Mouse (Mus musculus) heart, embryonic 11.5 days (tissue): ENCODE results near the gene Sp3. TPM values are rescaled to one million over a fixed set of nuclear protein-coding genes. Genes with fewer than 3 reads are reported as not detected.
A peak's percentile ranks its signal among the peaks of the same experiment; 100 is the strongest.

Source experiments
- ATAC-seq: fragments of 200-750 bp; cut with Nextera tagmentation; replicated peaks from 2 replicates; pipeline ENCODE4 v1.8.0; 2017; ENCODE audit warnings: moderate library complexity; ENCODE audit not compliant: insufficient number of reproducible peaks, low FRiP score, low TSS enrichment
- H3K27ac ChIP-seq: fragments of 300-500 bp; sonication (generic); 2 replicates; pipeline ENCODE4 v1.5.1; 2014; ENCODE audit warnings: mild to moderate bottlenecking, low read depth, low read length
- H3K27me3 ChIP-seq: fragments of 300-500 bp; sonication (generic); 2 replicates; pipeline ENCODE4 v1.6.1; 2014; ENCODE audit warnings: mild to moderate bottlenecking, low read length, mixed read lengths; ENCODE audit not compliant: control insufficient read depth, insufficient read depth
- H3K36me3 ChIP-seq: fragments of 300-500 bp; sonication (generic); 2 replicates; pipeline ENCODE4 v1.6.1; 2014; ENCODE audit warnings: mild to moderate bottlenecking, low read length, moderate library complexity, mixed read lengths; ENCODE audit not compliant: control insufficient read depth, insufficient read depth
- H3K4me1 ChIP-seq: fragments of 300-500 bp; sonication (generic); 2 replicates; pipeline ENCODE4 v1.6.1; 2014; ENCODE audit warnings: low read length; ENCODE audit not compliant: control insufficient read depth, insufficient read depth
- H3K4me2 ChIP-seq: fragments of 300-500 bp; sonication (generic); 2 replicates; pipeline ENCODE4 v1.6.1; 2014; ENCODE audit warnings: mild to moderate bottlenecking, moderate library complexity
- H3K4me3 ChIP-seq: fragments of 300-500 bp; sonication (generic); 2 replicates; pipeline ENCODE4 v1.5.1; 2014; ENCODE audit warnings: low read depth, low read length
- H3K9ac ChIP-seq: fragments of 300-500 bp; sonication (generic); 2 replicates; pipeline ENCODE4 v1.6.1; 2014; ENCODE audit warnings: mild to moderate bottlenecking, low read depth, low read length, moderate library complexity
- H3K9me3 ChIP-seq: fragments of 300-500 bp; sonication (generic); replicated peaks from 2 replicates; pipeline ENCODE4 v1.6.1; 2016; ENCODE audit warnings: low read length; ENCODE audit not compliant: control insufficient read depth
- WGBS: fragments of 180-500 bp; shearing (Covaris S2); extraction: QIAGEN DNeasy Blood & Tissue Kit; methylation state at CpG from one replicate; pipeline ENCODE4 v1.1.7; 2014; ENCODE audit not compliant: insufficient replicate concordance; 5-methylcytosine and 5-hydroxymethylcytosine counted together
- polyA plus RNA-seq: library from polyadenylated mRNA; unstranded; fragments of >200 nt; fragmentation: Nextera tagmentation; extraction: Ambion mirVana; gene quantifications from 2 replicates; pipeline ENCODE4 v1.2.1, GENCODE M21; 2014

Sp3 gene
- polyA plus RNA-seq, 1 experiment from 2014 or later, result 40.2 TPM

DNA sequence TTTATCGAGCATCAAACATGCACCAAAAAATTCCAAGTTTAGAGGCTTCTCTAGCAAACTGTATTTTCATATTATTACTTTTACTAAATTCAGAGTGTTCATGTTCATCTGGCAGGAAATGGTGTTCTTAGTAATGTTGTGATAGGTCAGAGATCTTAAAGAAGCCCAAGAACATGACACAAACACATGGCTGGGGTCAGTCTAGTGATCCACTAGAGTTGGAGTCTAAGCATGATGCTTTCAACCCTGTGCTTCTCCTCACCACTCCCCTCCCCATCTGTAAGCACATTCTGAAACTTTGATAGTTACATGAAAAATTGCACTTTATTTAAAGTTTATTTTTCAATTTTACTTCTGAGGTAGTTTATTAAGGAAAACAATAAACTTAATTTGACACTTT is 3.0 kb downstream of the Sp3 start:
- H3K4me1 ChIP-seq, result peaks cover 8% of the 10 kb centered on the region; the same call in 1 of the 2 replicates
- H3K36me3 ChIP-seq, result no peaks in the 10 kb centered on the region
- H3K27ac ChIP-seq, result no peak overlapping the region
- peak overlapping the region; percentile 28 for H3K4me3 ChIP-seq
- H3K27me3 ChIP-seq, result no peaks in the 10 kb centered on the region
- H3K4me2 ChIP-seq, result peak overlapping the region; percentile 61
- 83% methylated on average over 1 of the region's 1 CpGs for WGBS
- ATAC-seq, result no peak
- no peaks in the 10 kb centered on the region for H3K9me3 ChIP-seq
- H3K9ac ChIP-seq, result no peak overlapping the region

- H3K4me3 ChIP-seq, result no peak overlapping the region
- peaks cover 8% of the 10 kb centered on the region; the same call in 1 of the 2 replicates for H3K4me1 ChIP-seq
- H3K36me3 ChIP-seq, result peaks cover 3% of the 10 kb centered on the region
- no peak for ATAC-seq
- H3K27ac ChIP-seq, result no peak overlapping the region
- H3K9ac ChIP-seq, result no peak overlapping the region
- no peak overlapping the region; the same call in 1 of the 2 replicates for H3K4me2 ChIP-seq
- no peaks in the 10 kb centered on the region for H3K27me3 ChIP-seq
- no peaks in the 10 kb centered on the region for H3K9me3 ChIP-seq
Observed at GRCm38 (mm10) chr2:72976036-72976435, 4.2 kb downstream of the Sp3 start.

GRCm38 (mm10) chr2:72970831-72971230 is 9.4 kb downstream of the Sp3 start:
- H3K4me2 ChIP-seq, result no peak overlapping the region
- H3K27ac ChIP-seq, result no peak overlapping the region
- no peak overlapping the region for H3K4me3 ChIP-seq
- H3K27me3 ChIP-seq, result no peaks in the 10 kb centered on the region
- no peaks in the 10 kb centered on the region; the same call in 1 of the 2 replicates for H3K4me1 ChIP-seq
- 87% methylated on average over 6 of the region's 6 CpGs for WGBS
- no peak overlapping the region for H3K9ac ChIP-seq
- no peaks in the 10 kb centered on the region for H3K9me3 ChIP-seq
- no peak for ATAC-seq
- H3K36me3 ChIP-seq, result peaks cover 17% of the 10 kb centered on the region

GRCm38 (mm10) chr2:72970302-72970701 is 9.9 kb downstream of the Sp3 start:
- Histone ChIP-seq H3K4me3 (no peak overlapping the region), H3K4me1 (no peaks in the 10 kb centered on the region), H3K9me3 (no peaks in the 10 kb centered on the region), H3K4me2 (no peak overlapping the region), H3K27me3 (no peaks in the 10 kb centered on the region), H3K9ac (no peak overlapping the region), H3K36me3 (peaks cover 17% of the 10 kb centered on the region), H3K27ac (no peak overlapping the region)
- 91% methylated on average over 4 of the region's 4 CpGs for WGBS
- ATAC-seq, result no peak

- Histone ChIP-seq H3K27ac (no peak overlapping the region), H3K4me2 (no peak overlapping the region), H3K9ac (no peak overlapping the region), H3K9me3 (no peaks in the 10 kb centered on the region), H3K27me3 (no peaks in the 10 kb centered on the region), H3K4me3 (no peak overlapping the region), H3K36me3 (peaks cover 17% of the 10 kb centered on the region), H3K4me1 (no peaks in the 10 kb centered on the region)
- ATAC-seq, result no peak
- WGBS, result 89% methylated on average over 1 of the region's 1 CpGs
Observed at GRCm38 (mm10) chr2:72968536-72968935, 11.7 kb downstream of the Sp3 start.

DNA sequence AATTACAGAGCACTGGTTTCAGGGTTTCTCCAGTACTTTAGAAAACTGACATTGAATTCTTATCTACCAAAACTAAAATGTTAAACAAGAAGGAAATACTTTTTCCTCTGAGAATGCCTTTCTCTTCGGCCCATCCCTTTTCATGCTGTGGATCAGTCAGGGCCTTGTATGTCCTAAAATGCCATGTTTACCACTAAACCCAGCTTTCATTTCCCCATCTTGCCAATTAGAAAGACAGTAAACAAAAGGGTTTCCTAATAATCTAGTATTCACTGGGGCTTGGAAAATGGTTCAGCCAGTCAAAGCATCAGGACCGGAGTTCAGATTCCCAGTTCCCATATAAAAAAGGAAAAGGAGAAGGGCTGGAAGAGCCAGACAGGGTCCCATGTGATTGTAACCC is 14.8 kb downstream of the Sp3 start:
- ATAC-seq, result no peak
- H3K4me2 ChIP-seq, result no peak overlapping the region
- no peaks in the 10 kb centered on the region for H3K4me1 ChIP-seq
- H3K4me3 ChIP-seq, result no peak overlapping the region
- no peaks in the 10 kb centered on the region for H3K9me3 ChIP-seq
- no peaks in the 10 kb centered on the region for H3K27me3 ChIP-seq
- peaks cover 15% of the 10 kb centered on the region for H3K36me3 ChIP-seq
- no peak overlapping the region for H3K27ac ChIP-seq
- 95% methylated on average over 2 of the region's 2 CpGs for WGBS
- H3K9ac ChIP-seq, result no peak overlapping the region

DNA sequence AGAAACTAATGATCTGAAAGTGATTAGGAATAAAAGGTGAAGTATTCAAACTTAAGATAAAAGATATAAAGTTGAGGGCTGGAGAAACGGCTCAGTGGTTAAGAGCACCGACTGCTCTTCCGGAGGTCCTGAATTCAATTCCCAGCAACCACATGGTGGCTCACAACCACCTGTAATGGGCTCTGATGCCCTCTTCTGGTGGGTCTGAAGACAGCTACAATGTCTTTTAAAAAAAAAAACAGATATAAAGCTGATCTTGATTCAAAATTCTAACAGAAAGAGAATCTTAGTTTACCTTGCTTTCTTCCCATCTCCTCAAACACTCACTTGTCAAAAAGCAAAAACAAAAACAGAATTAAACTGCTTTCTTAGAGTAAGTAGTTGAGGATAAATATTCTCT is 23.8 kb downstream of the Sp3 start:
- Histone ChIP-seq H3K27me3 (no peaks in the 10 kb centered on the region), H3K4me1 (no peaks in the 10 kb centered on the region), H3K4me3 (no peak overlapping the region), H3K9me3 (no peaks in the 10 kb centered on the region), H3K36me3 (peaks cover 6% of the 10 kb centered on the region), H3K27ac (no peak overlapping the region), H3K4me2 (no peak overlapping the region), H3K9ac (no peak overlapping the region)
- 97% methylated on average over 3 of the region's 3 CpGs for WGBS
- no peak for ATAC-seq

- 83% methylated on average over 3 of the region's 3 CpGs for WGBS
- H3K4me3 ChIP-seq, result no peak overlapping the region
- ATAC-seq, result no peak
- no peak overlapping the region for H3K9ac ChIP-seq
- no peaks in the 10 kb centered on the region for H3K9me3 ChIP-seq
- H3K36me3 ChIP-seq, result peaks cover 5% of the 10 kb centered on the region; the same call in 1 of the 2 replicates
- no peaks in the 10 kb centered on the region for H3K27me3 ChIP-seq
- H3K4me2 ChIP-seq, result no peak overlapping the region
- no peaks in the 10 kb centered on the region for H3K4me1 ChIP-seq
- no peak overlapping the region for H3K27ac ChIP-seq
Observed at GRCm38 (mm10) chr2:72952979-72953378, 27.3 kb downstream of the Sp3 start.

DNA sequence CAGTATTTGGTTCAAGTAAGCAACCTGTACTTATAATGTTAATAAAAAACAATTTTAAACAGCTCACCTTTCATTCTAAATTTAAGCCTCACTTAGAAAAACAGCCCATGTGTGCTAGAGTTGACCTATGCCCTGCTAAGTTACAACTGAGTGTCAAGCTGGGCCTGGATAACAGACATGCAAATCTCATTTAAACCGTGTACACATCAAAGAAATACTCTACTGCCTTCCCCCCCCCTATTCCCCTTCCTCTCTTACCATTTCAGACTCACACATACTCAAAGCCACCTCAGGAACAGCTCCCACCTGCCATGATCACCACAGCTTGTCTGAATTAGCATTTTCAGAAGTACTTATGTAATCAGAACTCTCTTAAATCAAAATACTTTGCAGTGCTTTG is 44.3 kb downstream of the Sp3 start:
- Histone ChIP-seq H3K4me3 (no peak overlapping the region), H3K27me3 (no peaks in the 10 kb centered on the region), H3K27ac (no peak overlapping the region), H3K4me2 (no peak overlapping the region), H3K36me3 (peaks cover 2% of the 10 kb centered on the region), H3K4me1 (no peaks in the 10 kb centered on the region), H3K9ac (no peak overlapping the region), H3K9me3 (no peaks in the 10 kb centered on the region)
- ATAC-seq, result no peak
- WGBS, result 25% methylated on average over 1 of the region's 1 CpGs
